Mouse (Mus musculus) yolk sac, embryonic 10.5 days (tissue): ENCODE results near the gene Prl3a1.

Experiments used
- DNase-seq: peaks from one replicate; pipeline ENCODE4 v3.0.0-alpha.2; 2017; ENCODE audit warnings: low spot score

Gene Prl3a1

DNA sequence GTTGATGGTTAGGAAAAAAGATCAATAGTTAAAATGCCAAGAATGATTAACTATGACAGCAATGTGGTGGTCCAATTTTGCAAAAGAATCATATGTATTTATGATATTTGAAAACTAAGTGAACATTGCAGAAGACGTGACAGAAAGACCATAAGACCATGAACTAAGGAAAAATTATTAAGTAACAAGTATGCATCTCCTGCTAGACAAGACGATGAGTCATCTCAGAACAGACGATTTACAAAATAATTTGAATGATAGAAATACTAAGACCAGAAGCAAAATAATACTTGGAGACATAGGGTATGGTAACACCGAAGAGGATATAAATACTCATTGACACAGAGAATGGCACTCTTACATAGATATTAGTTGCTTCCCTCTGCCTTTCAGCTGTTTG lies at the start of gene Prl3a1:
Gene Prl3a1 (plus strand): TSS at position 301 of the 400 bp plus-strand sequence.
- no peak for DNase-seq

DNA sequence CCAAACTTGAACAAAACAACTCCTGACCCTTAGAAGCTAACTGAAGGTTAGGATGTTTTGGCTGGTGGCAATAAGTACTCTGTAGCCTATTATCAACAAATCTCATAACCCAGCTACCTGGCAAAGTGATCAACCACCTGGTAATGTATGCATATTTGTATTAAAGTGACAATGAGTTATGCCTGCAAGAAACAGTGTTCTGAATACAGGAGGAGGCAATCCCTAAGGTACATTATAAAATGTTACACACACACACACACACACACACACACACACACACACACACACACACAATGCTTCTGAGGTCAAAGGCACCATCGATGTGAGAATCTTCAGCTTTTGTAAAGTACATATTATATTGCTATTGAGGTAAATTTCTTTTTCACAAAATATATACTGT lies 17.7 kb upstream of the Prl3a1 start, which contains the start of gene Prl3b1:
Gene Prl3b1 (plus strand): TSS at position 301 of the 400 bp plus-strand sequence.
- no peak for DNase-seq

DNA sequence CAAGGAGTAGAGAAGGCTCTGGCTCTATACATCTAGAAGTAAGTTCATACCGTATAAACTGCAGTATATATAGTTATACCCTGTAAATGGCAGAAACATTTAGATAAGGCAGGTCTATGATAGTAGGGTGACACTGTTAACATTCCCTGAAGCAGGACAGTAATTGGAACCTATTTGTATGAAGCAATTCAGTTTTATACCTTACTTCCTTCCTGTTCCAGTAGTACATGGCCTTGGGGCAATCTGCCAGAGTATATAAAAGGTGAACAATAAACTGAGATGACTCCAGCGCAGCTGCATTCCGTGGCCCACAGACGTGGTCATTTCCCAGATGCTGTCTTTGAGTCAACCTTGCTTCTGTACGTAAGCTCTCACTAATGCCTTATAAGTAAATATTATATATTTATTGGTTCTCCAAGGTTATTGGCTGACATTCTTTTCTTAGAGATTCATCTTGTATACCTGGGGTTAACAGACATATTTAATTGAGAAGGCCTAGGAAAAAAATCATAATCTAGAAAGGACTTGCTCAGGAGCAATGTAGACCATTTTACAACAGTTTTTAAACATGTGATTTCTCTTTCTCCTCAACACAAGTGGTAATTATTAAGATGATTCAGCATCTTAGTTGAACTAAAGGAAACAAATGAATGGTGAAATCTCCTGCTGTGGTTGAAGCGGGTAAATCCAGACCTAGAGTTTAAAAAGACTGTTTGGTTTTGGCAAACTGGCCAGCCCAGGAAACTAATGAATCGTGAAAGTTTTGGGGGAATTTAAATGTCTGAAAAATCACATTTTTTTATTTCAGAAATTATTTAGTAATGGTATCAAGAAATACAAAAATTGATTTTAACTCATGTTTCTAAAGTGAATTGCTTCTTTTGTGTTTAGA lies 53.3 kb downstream of the Prl3a1 start, which contains the start of gene Prl6a1:
Gene Prl6a1 (plus strand): TSS at position 294 of the 892 bp plus-strand sequence.
- DNase-seq = no peak
